Mouse (Mus musculus): ENCODE results near the gene Ifrd1.

DNA sequence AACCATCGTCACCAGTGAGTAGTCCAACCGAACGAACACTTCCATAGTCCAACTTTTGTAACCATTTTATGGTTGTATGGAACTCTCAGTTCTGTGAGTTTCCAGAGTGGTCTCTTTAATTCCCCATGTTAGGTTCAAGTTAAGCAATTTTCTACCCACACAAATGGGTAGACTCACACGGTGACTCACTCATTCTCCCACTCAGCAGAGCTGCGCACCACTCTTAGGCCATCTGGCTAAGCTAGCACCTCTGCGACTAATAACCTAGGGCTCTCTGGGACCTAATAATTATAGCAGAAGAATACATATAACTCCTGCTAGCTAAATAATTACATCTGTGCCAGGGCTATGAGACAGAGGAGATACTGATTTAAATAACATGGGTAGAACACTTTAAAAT is 14.7 kb upstream of the Ifrd1 start:
- TF ChIP-seq CTCF (IDR thresholded peaks at IDR 0.05; ENCODE audit: low read depth) (no peak), EP300 (IDR thresholded peaks at IDR 0.05; ENCODE audit: low read depth) (no peak)
